Mouse (Mus musculus) hindbrain, embryonic 14.5 days (tissue): Measurements from ENCODE around the gene Plcxd1. TPM values are rescaled to one million over a fixed set of nuclear protein-coding genes. Genes with fewer than 3 reads are reported as not detected.
"Not testable (repeated sequence)": the region's sequence is repeated elsewhere in the genome, so short reads cannot be mapped to it uniquely, and the experiment has no call there.

Experiments used
- ATAC-seq: fragments of 200-750 bp; cut with Nextera tagmentation; 2 replicates; pipeline ENCODE4 v1.8.0; 2017; ENCODE audit warnings: moderate number of reproducible peaks, mild to moderate bottlenecking, moderate TSS enrichment, moderate library complexity; ENCODE audit not compliant: low FRiP score
- DNase-seq: peaks from one replicate; pipeline ENCODE4 v3.0.0-alpha.2; 2015; ENCODE audit warnings: low spot score
- H3K27ac ChIP-seq: fragments of 300-500 bp; sonication (generic); 2 replicates; pipeline ENCODE4 v1.5.1; 2014; ENCODE audit warnings: mild to moderate bottlenecking, moderate library complexity
- H3K27me3 ChIP-seq: fragments of 300-500 bp; sonication (generic); 2 replicates; pipeline ENCODE4 v1.6.1; 2014; ENCODE audit warnings: mild to moderate bottlenecking, low read length, mixed read lengths; ENCODE audit not compliant: control insufficient read depth, insufficient read depth
- H3K36me3 ChIP-seq: fragments of 300-500 bp; sonication (generic); replicated peaks from 2 replicates; pipeline ENCODE4 v1.6.1; 2014; ENCODE audit not compliant: control insufficient read depth, insufficient read depth
- H3K4me1 ChIP-seq: fragments of 300-500 bp; sonication (generic); replicated peaks from 2 replicates; pipeline ENCODE4 v1.6.1; 2014; ENCODE audit warnings: antibody characterized with exemption, low read length, mixed read lengths; ENCODE audit not compliant: control insufficient read depth, insufficient read depth
- H3K4me2 ChIP-seq: fragments of 300-500 bp; sonication (generic); replicated peaks from 2 replicates; pipeline ENCODE4 v1.6.1; 2014; ENCODE audit warnings: mild to moderate bottlenecking, moderate library complexity
- H3K4me3 ChIP-seq: fragments of 300-500 bp; sonication (generic); replicated peaks from 2 replicates; pipeline ENCODE4 v1.5.1; 2014; ENCODE audit warnings: mild to moderate bottlenecking, low read length
- H3K9ac ChIP-seq: fragments of 300-500 bp; sonication (generic); 2 replicates; pipeline ENCODE4 v1.6.1; 2014
- H3K9me3 ChIP-seq: fragments of 300-500 bp; sonication (generic); 2 replicates; pipeline ENCODE4 v1.6.1; 2016; ENCODE audit warnings: low read length; ENCODE audit not compliant: control insufficient read depth
- WGBS: fragments of 180-500 bp; shearing (Covaris S2); extraction: QIAGEN DNeasy Blood & Tissue Kit; methylation state at CpG from one replicate; pipeline ENCODE4 v1.1.7; 2014; 5-methylcytosine and 5-hydroxymethylcytosine counted together
- polyA plus RNA-seq: library from polyadenylated mRNA; unstranded; fragments of >200 nt; fragmentation: Nextera tagmentation; extraction: Ambion mirVana; gene quantifications from 2 replicates; pipeline ENCODE4 v1.2.1, GENCODE M21; 2014

Plcxd1 gene
- 1.7 and 3.2 TPM in 2 replicates for polyA plus RNA-seq

GRCm38 (mm10) chr5:110099656-110100580 lies at the start of gene Plcxd1:
TSS of gene Plcxd1 (plus strand) at chr5:110099969.
- H3K27me3 ChIP-seq: no peaks in the 10 kb centered on the region
- H3K36me3 ChIP-seq: peaks cover 26% of the 10 kb centered on the region
- no peak within 1 kb of the TSS for H3K27ac ChIP-seq
- 0 out of 2 replicates have a peak within 1 kb of the TSS, but pooled peaks have one; percentile 49 for H3K9ac ChIP-seq
- ATAC-seq (no peak), DNase-seq (no peak)
- H3K4me3 ChIP-seq: peak within 1 kb of the TSS; percentile 35
- H3K4me1 ChIP-seq: peaks cover 16% of the 10 kb centered on the region
- WGBS: 5% methylated on average over 25 of the region's 25 CpGs
- H3K4me2 ChIP-seq: peak within 1 kb of the TSS; percentile 73
- H3K9me3 ChIP-seq: no peaks in the 10 kb centered on the region

GRCm38 (mm10) chr5:110057637-110058408 lies 41.9 kb upstream of the Plcxd1 start:
- WGBS: 4% methylated on average over 19 of the region's 19 CpGs
- H3K36me3 ChIP-seq: no peaks in the 10 kb centered on the region

GRCm38 (mm10) chr5:110072413-110072812 lies 27.4 kb upstream of the Plcxd1 start, which contains the start of gene Gm17655:
TSS of gene Gm17655 (minus strand) at chr5:110072513.
- H3K4me3 ChIP-seq, ATAC-seq, H3K9ac ChIP-seq, H3K27ac ChIP-seq, H3K4me1 ChIP-seq, DNase-seq, H3K4me2 ChIP-seq, H3K27me3 ChIP-seq, H3K36me3 ChIP-seq: not testable (repeated sequence)
- 84% methylated on average over 2 of the region's 2 CpGs for WGBS
- peaks cover 43% of the 10 kb centered on the region for H3K9me3 ChIP-seq

More at GRCm38 (mm10) chr5:110057637-110058408, 41.9 kb upstream of the Plcxd1 start:
- no peaks in the 10 kb centered on the region for H3K4me1 ChIP-seq
- ATAC-seq (peak; percentile 99), DNase-seq (peak; percentile 73)
- peak overlapping the region; percentile 56 for H3K4me2 ChIP-seq
- peaks cover 11% of the 10 kb centered on the region; the same call in 1 of the 2 replicates for H3K9me3 ChIP-seq
- peak overlapping the region; percentile 62 for H3K9ac ChIP-seq
- peak overlapping the region; percentile 73; the same call in 1 of the 2 replicates for H3K27ac ChIP-seq
- H3K4me3 ChIP-seq: peak overlapping the region; percentile 49
- no peaks in the 10 kb centered on the region for H3K27me3 ChIP-seq

DNA sequence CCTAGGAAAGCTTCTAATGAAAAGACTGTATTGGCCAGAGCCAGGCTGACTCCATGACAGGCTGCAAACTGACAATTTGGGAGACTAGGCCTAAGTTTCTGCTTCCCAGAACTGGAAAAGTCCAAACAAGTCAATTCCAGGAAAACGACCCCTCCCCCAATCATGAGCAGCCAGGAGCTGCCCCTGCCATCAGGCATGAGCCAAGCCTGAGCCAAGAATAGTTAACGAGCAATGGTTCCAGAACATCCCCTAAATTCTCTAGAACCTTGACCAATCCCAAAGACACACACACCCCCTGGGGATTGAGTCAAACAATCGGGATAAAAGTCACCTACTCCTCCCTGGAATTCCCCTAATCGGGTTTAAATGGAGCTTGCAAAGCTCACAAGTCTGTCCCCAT lies 16.8 kb upstream of the Plcxd1 start:
- Histone ChIP-seq H3K4me1 (no peaks in the 10 kb centered on the region), H3K4me3 (no peak overlapping the region), H3K4me2 (no peak overlapping the region), H3K27me3 (no peaks in the 10 kb centered on the region), H3K27ac (no peak overlapping the region), H3K9ac (no peak overlapping the region), H3K36me3 (no peaks in the 10 kb centered on the region), H3K9me3 (peaks cover 59% of the 10 kb centered on the region)
- no peak for DNase-seq
- no peak for ATAC-seq
- 86% methylated on average over 4 of the region's 4 CpGs for WGBS

DNA sequence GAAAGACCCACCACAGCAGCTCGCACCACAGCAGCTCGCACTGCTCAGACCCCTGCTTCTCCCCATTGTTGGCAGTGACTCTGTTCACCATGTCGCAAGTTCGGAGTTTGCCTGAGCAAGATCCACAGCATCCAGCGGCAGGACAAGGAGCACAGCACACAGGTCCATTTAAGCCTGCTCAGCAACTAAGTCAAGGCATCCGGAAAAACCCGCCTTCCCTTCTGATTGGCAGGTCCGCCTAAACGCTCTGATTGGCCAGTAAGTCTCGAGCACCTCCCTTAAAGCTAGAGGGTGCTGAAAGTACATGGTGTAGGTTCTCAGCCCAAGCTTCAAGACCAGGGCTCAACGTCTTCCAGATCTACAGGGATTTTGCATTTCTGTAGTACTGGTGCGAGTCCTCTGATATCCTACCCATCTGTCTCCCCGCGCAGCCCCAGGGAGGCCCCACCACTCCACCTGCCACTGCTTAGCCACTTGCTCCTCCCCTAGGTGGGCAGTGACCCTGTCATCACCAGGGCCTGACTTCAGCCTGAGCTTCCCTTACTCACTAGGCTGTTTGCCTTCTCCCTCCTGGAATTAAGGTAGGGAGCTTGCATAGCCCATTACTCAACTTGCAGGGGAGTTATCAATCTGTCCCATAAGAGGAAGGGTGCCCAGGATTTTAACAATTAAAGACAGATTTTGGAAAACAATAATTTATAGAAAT lies 13.5 kb upstream of the Plcxd1 start:
- Histone ChIP-seq H3K27ac (no peak overlapping the region), H3K4me1 (no peaks in the 10 kb centered on the region), H3K9ac (no peak overlapping the region), H3K27me3 (no peaks in the 10 kb centered on the region), H3K4me2 (no peak overlapping the region), H3K9me3 (peaks cover 30% of the 10 kb centered on the region), H3K36me3 (no peaks in the 10 kb centered on the region), H3K4me3 (no peak overlapping the region)
- 38% methylated on average over 14 of the region's 14 CpGs for WGBS
- DNase-seq (no peak), ATAC-seq (no peak)

DNA sequence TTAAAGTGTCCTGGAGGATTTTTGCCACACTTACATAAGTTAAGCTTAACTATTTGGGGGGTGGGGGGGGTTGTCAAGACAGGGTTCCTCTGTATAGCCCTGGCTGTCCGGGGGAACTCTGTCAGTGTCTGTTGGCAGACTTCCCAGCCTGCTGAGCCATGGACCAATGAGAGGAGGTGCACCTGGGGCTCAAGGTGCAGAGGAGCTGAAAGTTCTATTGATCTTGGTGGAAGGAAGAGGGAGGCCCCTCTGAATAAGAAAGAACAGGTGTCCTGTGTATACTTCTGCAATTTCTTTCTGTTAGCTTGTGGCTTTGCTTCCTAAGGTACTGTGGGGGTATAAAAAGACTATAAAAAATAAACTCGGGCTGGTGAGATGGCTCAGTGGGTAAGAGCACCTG lies 8.2 kb upstream of the Plcxd1 start:
- no peak overlapping the region for H3K4me3 ChIP-seq
- H3K9ac ChIP-seq: no peak overlapping the region
- DNase-seq (no peak), ATAC-seq (no peak)
- H3K27me3 ChIP-seq: no peaks in the 10 kb centered on the region
- H3K27ac ChIP-seq: no peak overlapping the region
- H3K4me1 ChIP-seq: no peaks in the 10 kb centered on the region
- WGBS: 87% methylated on average over 2 of the region's 2 CpGs
- H3K9me3 ChIP-seq: no peaks in the 10 kb centered on the region
- H3K36me3 ChIP-seq: no peaks in the 10 kb centered on the region
- no peak overlapping the region for H3K4me2 ChIP-seq

DNA sequence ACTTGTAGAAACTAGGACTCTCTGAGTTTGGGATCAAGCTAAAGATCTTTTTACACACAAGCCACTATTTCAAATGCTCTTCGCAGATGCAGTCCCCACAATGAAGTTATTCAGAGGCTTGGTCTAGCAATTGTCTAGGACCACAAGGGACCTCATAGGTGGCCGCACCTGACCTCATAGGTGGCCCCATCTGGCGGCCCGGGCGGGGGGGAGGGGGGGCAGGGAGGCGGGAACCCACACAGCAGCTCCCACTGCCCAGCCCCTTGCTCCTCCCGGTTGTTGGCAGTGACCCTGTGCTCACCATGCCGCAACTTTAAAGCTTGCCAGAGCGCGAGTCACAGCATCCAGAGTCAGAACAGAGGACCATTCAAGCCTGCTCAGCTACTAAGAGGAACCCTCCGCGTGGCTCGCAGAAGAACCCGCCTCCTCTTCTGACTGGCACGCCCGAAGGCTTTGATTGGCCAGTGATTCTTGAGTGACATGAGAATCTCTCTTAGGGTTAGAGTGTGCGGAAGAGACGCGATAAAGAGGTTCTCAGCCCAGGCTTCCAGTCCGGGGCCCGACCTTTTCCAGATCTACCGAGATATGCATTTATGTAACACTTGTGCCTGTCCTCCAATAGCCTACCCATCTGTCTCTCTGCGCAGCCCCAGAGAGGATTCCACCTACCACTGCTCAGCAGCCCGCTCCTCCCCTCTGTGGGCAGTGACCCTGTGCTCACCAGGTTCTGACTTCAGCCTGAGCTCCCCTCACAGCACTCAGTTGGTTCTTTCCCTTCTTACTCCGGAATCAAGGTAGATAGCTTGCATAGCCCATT lies 5.5 kb upstream of the Plcxd1 start, which contains the start of gene Gm35315:
Gene Gm35315 (minus strand): TSS at position 391 of the 817 bp plus-strand sequence.
- peak; percentile 86 for DNase-seq
- Histone ChIP-seq H3K27ac (peak within 1 kb of the TSS; percentile 44; the same call in 1 of the 2 replicates), H3K36me3 (no peaks in the 10 kb centered on the region), H3K27me3 (no peaks in the 10 kb centered on the region), H3K4me1 (no peaks in the 10 kb centered on the region), H3K9me3 (no peaks in the 10 kb centered on the region), H3K9ac (peak within 1 kb of the TSS; percentile 60), H3K4me2 (peak within 1 kb of the TSS; percentile 67), H3K4me3 (peak within 1 kb of the TSS; percentile 43)
- peak; percentile 96 for ATAC-seq
- WGBS: 2% methylated on average over 24 of the region's 25 CpGs

- Histone ChIP-seq H3K4me2 (peak overlapping the region; percentile 67), H3K27ac (peak overlapping the region; percentile 44; the same call in 1 of the 2 replicates), H3K9me3 (no peaks in the 10 kb centered on the region), H3K4me1 (no peaks in the 10 kb centered on the region), H3K27me3 (no peaks in the 10 kb centered on the region), H3K36me3 (no peaks in the 10 kb centered on the region), H3K4me3 (peak overlapping the region; percentile 43), H3K9ac (peak overlapping the region; percentile 60; the same call in 1 of the 2 replicates)
- DNase-seq (no peak), ATAC-seq (peak; percentile 33; the same call in 1 of the 2 replicates)
- 6% methylated on average over 4 of the region's 4 CpGs for WGBS
Measured at GRCm38 (mm10) chr5:110094847-110095213, 4.9 kb upstream of the Plcxd1 start.
